Mouse (Mus musculus): ENCODE results near the gene Ndrg4.
A peak's percentile ranks its signal among the peaks of the same experiment; 100 is the strongest.

Gene Ndrg4

GRCm38 (mm10) chr8:95678024-95678611, 1.3 kb downstream of the Ndrg4 start:
- DNase-seq (ENCODE audit: low spot score), result peak; percentile 52

GRCm38 (mm10) chr8:95688073-95688672, 11.4 kb downstream of the Ndrg4 start:
- no peak for DNase-seq (ENCODE audit: low spot score)

GRCm38 (mm10) chr8:95690929-95691541, 14.3 kb downstream of the Ndrg4 start:
- DNase-seq (ENCODE audit: low spot score), result no peak

GRCm38 (mm10) chr8:95694631-95695030, 17.9 kb downstream of the Ndrg4 start:
- no peak for DNase-seq (ENCODE audit: low spot score)

GRCm38 (mm10) chr8:95696661-95697060, 19.9 kb downstream of the Ndrg4 start:
- no peak for DNase-seq (ENCODE audit: low spot score)

- peak; percentile 93 for DNase-seq (ENCODE audit: low spot score)
Observed at GRCm38 (mm10) chr8:95697128-95697527, 20.3 kb downstream of the Ndrg4 start.

GRCm38 (mm10) chr8:95698179-95698578, 21.4 kb downstream of the Ndrg4 start:
- no peak for DNase-seq (ENCODE audit: low spot score)

- no peak for DNase-seq (ENCODE audit: low spot score)
Observed at GRCm38 (mm10) chr8:95700282-95700681, 23.5 kb downstream of the Ndrg4 start.

- no peak for DNase-seq (ENCODE audit: low spot score)
Observed at GRCm38 (mm10) chr8:95701809-95702208, 25.0 kb downstream of the Ndrg4 start.

- peak; percentile 83 for DNase-seq (ENCODE audit: low spot score)
Observed at GRCm38 (mm10) chr8:95702480-95703446, 26.0 kb downstream of the Ndrg4 start.

GRCm38 (mm10) chr8:95703461-95704260, 26.9 kb downstream of the Ndrg4 start:
- peak; percentile 70 for DNase-seq (ENCODE audit: low spot score)

GRCm38 (mm10) chr8:95704538-95704937, 27.8 kb downstream of the Ndrg4 start:
- DNase-seq (ENCODE audit: low spot score), result no peak

- no peak for DNase-seq (ENCODE audit: low spot score)
Observed at GRCm38 (mm10) chr8:95709579-95709978, 32.8 kb downstream of the Ndrg4 start.

GRCm38 (mm10) chr8:95711029-95711428, 34.2 kb downstream of the Ndrg4 start:
- no peak for DNase-seq (ENCODE audit: low spot score)

- DNase-seq (ENCODE audit: low spot score), result no peak
Observed at GRCm38 (mm10) chr8:95712395-95712794, 35.6 kb downstream of the Ndrg4 start.

GRCm38 (mm10) chr8:95713100-95714010, 36.6 kb downstream of the Ndrg4 start:
- DNase-seq (ENCODE audit: low spot score), result peak; percentile 82

- DNase-seq (ENCODE audit: low spot score), result no peak
Observed at GRCm38 (mm10) chr8:95714367-95714766, 37.6 kb downstream of the Ndrg4 start.

- no peak for DNase-seq (ENCODE audit: low spot score)
Observed at GRCm38 (mm10) chr8:95714837-95715413, 38.1 kb downstream of the Ndrg4 start.

- DNase-seq (ENCODE audit: low spot score), result peak; percentile 86
Observed at GRCm38 (mm10) chr8:95715676-95716531, 39.1 kb downstream of the Ndrg4 start, which contains the start of gene Setd6. TSS of gene Setd6 (plus strand) at chr8:95715881.

Measured in testis, postnatal 10 days (tissue).